Mouse (Mus musculus) intestine, postnatal 0 days (tissue): ENCODE data around the gene Nceh1. TPM values are rescaled to one million over a fixed set of nuclear protein-coding genes. Genes with fewer than 3 reads are reported as not detected.
A peak's percentile ranks its signal among the peaks of the same experiment; 100 is the strongest.
"Not testable (repeated sequence)": the region's sequence is repeated elsewhere in the genome, so short reads cannot be mapped to it uniquely, and the experiment has no call there.

Source experiments
- ATAC-seq: fragments of 200-750 bp; cut with Nextera tagmentation; 2 replicates; pipeline ENCODE4 v1.8.0; 2017; ENCODE audit warnings: mild to moderate bottlenecking, moderate TSS enrichment, moderate library complexity
- H3K27ac ChIP-seq: fragments of 300-500 bp; sonication (generic); 2 replicates; pipeline ENCODE4 v1.5.1; 2014; ENCODE audit warnings: mild to moderate bottlenecking, low read depth, low read length, moderate library complexity
- H3K27me3 ChIP-seq: fragments of 300-500 bp; sonication (generic); replicated peaks from 2 replicates; pipeline ENCODE4 v1.6.1; 2014; ENCODE audit warnings: low read length, mixed read lengths; ENCODE audit not compliant: control insufficient read depth, insufficient read depth
- H3K36me3 ChIP-seq: fragments of 300-500 bp; sonication (generic); 2 replicates; pipeline ENCODE4 v1.6.1; 2014; ENCODE audit warnings: mild to moderate bottlenecking, moderate library complexity; ENCODE audit not compliant: control insufficient read depth, insufficient read depth
- H3K4me1 ChIP-seq: fragments of 300-500 bp; sonication (generic); replicated peaks from 2 replicates; pipeline ENCODE4 v1.6.1; 2014; ENCODE audit warnings: antibody characterized with exemption, low read length, mixed read lengths; ENCODE audit not compliant: control insufficient read depth, insufficient read depth
- H3K4me2 ChIP-seq: fragments of 300-500 bp; sonication (generic); replicated peaks from 2 replicates; pipeline ENCODE4 v1.6.1; 2014; ENCODE audit warnings: low read depth, mild to moderate bottlenecking, moderate library complexity
- H3K4me3 ChIP-seq: fragments of 300-500 bp; sonication (generic); 2 replicates; pipeline ENCODE4 v1.5.1; 2014; ENCODE audit warnings: low read depth, low read length
- H3K9ac ChIP-seq: fragments of 300-500 bp; sonication (generic); 2 replicates; pipeline ENCODE4 v1.6.1; 2014; ENCODE audit warnings: mild to moderate bottlenecking, low read depth, low read length
- H3K9me3 ChIP-seq: fragments of 300-500 bp; sonication (generic); 2 replicates; pipeline ENCODE4 v1.6.1; 2016; ENCODE audit warnings: mixed run types; ENCODE audit not compliant: control insufficient read depth
- CTCF ChIP-seq: sonication (generic); IDR thresholded peaks from 2 replicates; pipeline ENCODE4 v1.5.1; 2016; ENCODE audit warnings: low read depth, mild to moderate bottlenecking, control low read depth, antibody characterized with exemption, moderate library complexity
- whole genome bisulfite sequencing: fragments of 180-500 bp; shearing (Covaris S2); extraction: QIAGEN DNeasy Blood & Tissue Kit; methylation state at CpG from one replicate; pipeline ENCODE4 v1.1.7; 2014; 5-methylcytosine and 5-hydroxymethylcytosine counted together
- polyA plus RNA-seq: library from polyadenylated mRNA; unstranded; fragments of >200 nt; fragmentation: Nextera tagmentation; extraction: Ambion mirVana; gene quantifications from 2 replicates; pipeline ENCODE4 v1.2.1, GENCODE M21; 2015

The Nceh1 gene
- polyA plus RNA-seq, 1 experiment from 2014 or later, result 15.0 TPM

GRCm38 (mm10) chr3:27267887-27268286, 85.1 kb downstream of the Nceh1 start:
- Histone ChIP-seq H3K4me2 (no peak overlapping the region), H3K27ac (no peak overlapping the region), H3K9me3 (no peaks in the 10 kb centered on the region), H3K36me3 (no peaks in the 10 kb centered on the region), H3K4me3 (no peak overlapping the region), H3K9ac (no peak overlapping the region), H3K27me3 (no peaks in the 10 kb centered on the region), H3K4me1 (peaks cover 3% of the 10 kb centered on the region; the same call in 1 of the 2 replicates)
- no peak for TF ChIP-seq CTCF
- ATAC-seq, result no peak
- 41% methylated on average over 4 of the region's 4 CpGs for WGBS

GRCm38 (mm10) chr3:27269151-27269550, 86.4 kb downstream of the Nceh1 start:
- Histone ChIP-seq H3K9me3 (no peaks in the 10 kb centered on the region), H3K27me3 (no peaks in the 10 kb centered on the region), H3K36me3 (no peaks in the 10 kb centered on the region), H3K4me2 (no peak overlapping the region), H3K4me3 (no peak overlapping the region), H3K27ac (no peak overlapping the region), H3K9ac (no peak overlapping the region), H3K4me1 (peaks cover 6% of the 10 kb centered on the region; the same call in 1 of the 2 replicates)
- no peak for ATAC-seq
- TF ChIP-seq CTCF, result no peak
- 67% methylated on average over 4 of the region's 4 CpGs for WGBS

- H3K9ac ChIP-seq, result no peak overlapping the region
- peaks cover 6% of the 10 kb centered on the region; the same call in 1 of the 2 replicates for H3K4me1 ChIP-seq
- ATAC-seq, result peak; percentile 77
- 37% methylated on average over 11 of the region's 11 CpGs for WGBS
- H3K4me2 ChIP-seq, result no peak overlapping the region
- no peaks in the 10 kb centered on the region for H3K36me3 ChIP-seq
- H3K27ac ChIP-seq, result peak overlapping the region; percentile 7; the same call in 1 of the 2 replicates
- H3K27me3 ChIP-seq, result no peaks in the 10 kb centered on the region
- no peaks in the 10 kb centered on the region for H3K9me3 ChIP-seq
- no peak overlapping the region for H3K4me3 ChIP-seq
- TF ChIP-seq CTCF, result peak; percentile 80
Measured at GRCm38 (mm10) chr3:27270160-27270962, 87.6 kb downstream of the Nceh1 start.

GRCm38 (mm10) chr3:27272926-27273745, 90.4 kb downstream of the Nceh1 start:
- no peak for TF ChIP-seq CTCF
- peak; percentile 54 for ATAC-seq
- H3K36me3 ChIP-seq, result no peaks in the 10 kb centered on the region
- no peak overlapping the region for H3K9ac ChIP-seq
- 18% methylated on average over 7 of the region's 7 CpGs for WGBS
- no peaks in the 10 kb centered on the region for H3K27me3 ChIP-seq
- H3K9me3 ChIP-seq, result no peaks in the 10 kb centered on the region
- no peak overlapping the region for H3K4me3 ChIP-seq
- H3K27ac ChIP-seq, result peak overlapping the region; percentile 50
- H3K4me2 ChIP-seq, result peak overlapping the region; percentile 44
- peaks cover 6% of the 10 kb centered on the region; the same call in 1 of the 2 replicates for H3K4me1 ChIP-seq

- not testable (repeated sequence) for H3K27me3 ChIP-seq, H3K27ac ChIP-seq, H3K4me1 ChIP-seq, H3K9me3 ChIP-seq, H3K36me3 ChIP-seq, ATAC-seq, H3K4me3 ChIP-seq, H3K9ac ChIP-seq, H3K4me2 ChIP-seq
- WGBS, result over 99% methylated on average over 12 of the region's 14 CpGs
Measured at GRCm38 (mm10) chr3:27279286-27279925, 96.6 kb downstream of the Nceh1 start.
